Mouse (Mus musculus) ES-Bruce4 (cell line): Measurements from ENCODE around the gene Ggcx. TPM values are rescaled to one million over a fixed set of nuclear protein-coding genes. Genes with fewer than 3 reads are reported as not detected.

Experiments used
- H3K27ac ChIP-seq: 2 replicates; pipeline ENCODE4 v1.5.1; 2012; ENCODE audit warnings: low read length, inconsistent platforms; ENCODE audit not compliant: insufficient read depth
- H3K27me3 ChIP-seq: 2 replicates; pipeline ENCODE4 v1.6.1; 2012; ENCODE audit warnings: mild to moderate bottlenecking, low read length, inconsistent platforms; ENCODE audit not compliant: control insufficient read depth, poor library complexity, insufficient read depth, severe bottlenecking
- H3K36me3 ChIP-seq: 2 replicates; pipeline ENCODE4 v1.6.1; 2012; ENCODE audit warnings: inconsistent platforms, mild to moderate bottlenecking, low read length, moderate library complexity; ENCODE audit not compliant: control insufficient read depth, poor library complexity, insufficient read depth, severe bottlenecking
- H3K4me1 ChIP-seq: one replicate; pipeline ENCODE4 v1.8.1; 2011; ENCODE audit warnings: low read length; ENCODE audit not compliant: control insufficient read depth, insufficient read depth
- H3K4me3 ChIP-seq: 2 replicates; pipeline ENCODE4 v1.5.1; 2011; ENCODE audit warnings: low read depth, mild to moderate bottlenecking, low read length
- H3K9ac ChIP-seq: 2 replicates; pipeline ENCODE4 v1.6.1; 2012; ENCODE audit warnings: low read depth, mild to moderate bottlenecking, inconsistent platforms; ENCODE audit not compliant: poor library complexity, severe bottlenecking
- H3K9me3 ChIP-seq: replicated peaks from 2 replicates; pipeline ENCODE4 v1.6.1; 2012; ENCODE audit warnings: mild to moderate bottlenecking, low read length, inconsistent platforms; ENCODE audit not compliant: control insufficient read depth, poor library complexity, insufficient read depth, severe bottlenecking
- CTCF ChIP-seq: IDR thresholded peaks from one replicate; pipeline ENCODE4 v1.8.1; 2011; ENCODE audit warnings: low read depth, low read length
- EP300 ChIP-seq: IDR thresholded peaks from 2 replicates; pipeline ENCODE4 v1.6.1; 2011; ENCODE audit warnings: low read depth, low read length; ENCODE audit not compliant: insufficient read depth
- POLR2A ChIP-seq: IDR thresholded peaks from one replicate; pipeline ENCODE4 v1.8.1; 2011; ENCODE audit warnings: low read length; ENCODE audit not compliant: insufficient read depth
- polyA plus RNA-seq: library from polyadenylated mRNA; stranded (reverse); fragments of >200 nt; gene quantifications from 2 replicates; pipeline ENCODE4 v1.2.4, GENCODE M21; 2011; ENCODE audit warnings: low read depth; ENCODE audit not compliant: missing spikeins, insufficient read depth, insufficient read length

Ggcx gene
- polyA plus RNA-seq, result 16.6 and 18.8 TPM in 2 replicates

DNA sequence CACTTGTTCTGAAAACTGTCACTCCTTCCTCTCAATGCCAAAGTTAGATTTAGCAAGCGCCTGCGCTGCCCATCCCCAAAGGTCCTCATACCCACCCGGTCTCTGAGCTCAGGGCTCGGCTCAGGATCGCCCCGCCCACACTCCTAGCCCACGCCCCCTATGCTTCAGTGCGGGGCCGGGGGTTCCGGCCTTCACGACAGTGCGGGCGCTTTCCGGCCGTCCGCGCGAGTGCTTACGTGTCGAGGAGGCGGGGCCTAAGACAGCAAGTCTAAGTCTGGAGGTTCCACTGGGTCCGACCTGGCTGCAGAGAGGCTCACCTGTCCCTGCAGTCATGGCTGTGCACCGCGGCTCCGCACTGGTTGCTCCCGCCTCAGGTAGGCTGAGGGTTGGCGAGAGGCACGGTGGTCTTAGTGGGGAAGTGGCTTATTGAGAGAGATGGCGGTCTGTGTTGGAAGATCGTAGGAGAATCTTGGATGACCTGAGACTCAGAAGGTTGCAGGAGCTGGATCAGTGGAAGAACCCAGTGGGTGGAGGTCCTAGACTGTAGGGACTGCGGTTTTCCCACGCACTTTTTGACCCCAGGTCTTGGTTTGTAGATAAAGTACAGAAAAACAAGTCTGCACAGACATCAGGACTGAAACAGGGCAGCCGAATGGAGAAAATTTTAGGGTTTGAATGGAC, at the start of gene Ggcx:
Gene Ggcx (plus strand): TSS at position 233 of the 681 bp plus-strand sequence.
- peak within 1 kb of the TSS; percentile 45 for H3K9ac ChIP-seq
- no peak within 1 kb of the TSS for H3K27ac ChIP-seq
- TF ChIP-seq POLR2A (peak; percentile 94), EP300 (no peak)
- 0 out of 2 replicates have a peak, but pooled peaks cover 2% of the 10 kb centered on the region for H3K36me3 ChIP-seq
- H3K27me3 ChIP-seq, result no peaks in the 10 kb centered on the region
- H3K4me3 ChIP-seq, result peak within 1 kb of the TSS; percentile 87
- H3K9me3 ChIP-seq, result no peaks in the 10 kb centered on the region
- H3K4me1 ChIP-seq, result no peaks in the 10 kb centered on the region

DNA sequence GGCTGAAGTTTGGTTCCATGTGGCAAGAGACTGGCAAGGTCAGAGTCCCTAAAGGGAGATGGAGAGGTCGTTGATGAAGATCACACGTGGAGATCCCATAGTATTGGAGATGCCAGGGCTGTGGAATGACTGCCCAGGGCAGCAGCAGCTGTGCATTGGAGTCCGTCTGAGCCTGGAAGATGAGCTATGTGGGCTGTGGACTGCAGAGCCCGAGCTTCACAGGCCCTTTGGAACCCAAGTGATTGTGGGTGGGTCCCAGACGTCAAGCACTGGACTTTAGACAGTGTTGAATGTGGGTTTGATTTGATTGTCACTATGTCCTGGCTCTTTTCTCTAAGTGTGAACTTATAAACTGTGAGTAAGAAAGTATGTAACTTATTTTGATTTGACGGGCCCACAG, 49.1 kb upstream of the Ggcx start:
- Histone ChIP-seq H3K36me3 (peaks cover 7% of the 10 kb centered on the region; the same call in 1 of the 2 replicates), H3K4me3 (no peak overlapping the region), H3K4me1 (peaks cover 4% of the 10 kb centered on the region), H3K27me3 (no peaks in the 10 kb centered on the region), H3K9ac (no peak overlapping the region), H3K27ac (no peak overlapping the region), H3K9me3 (no peaks in the 10 kb centered on the region)
- TF ChIP-seq EP300 (no peak), CTCF (no peak), POLR2A (no peak)

DNA sequence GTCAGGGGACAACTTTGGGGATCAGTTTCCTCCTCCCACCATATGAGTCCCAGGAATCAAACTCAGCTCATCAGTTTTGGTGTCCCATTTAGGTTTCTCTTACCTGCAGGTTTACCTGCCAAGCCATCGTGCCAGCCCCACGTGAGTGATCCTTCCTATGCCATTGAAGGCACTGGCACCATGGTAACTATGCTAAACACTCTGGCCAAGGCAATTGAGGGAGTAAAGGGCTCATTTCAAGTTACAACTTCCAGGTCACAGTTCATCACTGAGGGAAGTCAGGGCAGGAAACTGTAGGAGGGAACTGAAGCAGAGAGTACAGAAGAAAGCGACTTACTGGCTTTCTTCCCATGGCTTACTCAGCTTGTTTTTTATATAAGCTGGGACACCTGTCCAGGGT, 47.8 kb upstream of the Ggcx start:
- Histone ChIP-seq H3K27ac (no peak overlapping the region), H3K9me3 (no peaks in the 10 kb centered on the region)

DNA sequence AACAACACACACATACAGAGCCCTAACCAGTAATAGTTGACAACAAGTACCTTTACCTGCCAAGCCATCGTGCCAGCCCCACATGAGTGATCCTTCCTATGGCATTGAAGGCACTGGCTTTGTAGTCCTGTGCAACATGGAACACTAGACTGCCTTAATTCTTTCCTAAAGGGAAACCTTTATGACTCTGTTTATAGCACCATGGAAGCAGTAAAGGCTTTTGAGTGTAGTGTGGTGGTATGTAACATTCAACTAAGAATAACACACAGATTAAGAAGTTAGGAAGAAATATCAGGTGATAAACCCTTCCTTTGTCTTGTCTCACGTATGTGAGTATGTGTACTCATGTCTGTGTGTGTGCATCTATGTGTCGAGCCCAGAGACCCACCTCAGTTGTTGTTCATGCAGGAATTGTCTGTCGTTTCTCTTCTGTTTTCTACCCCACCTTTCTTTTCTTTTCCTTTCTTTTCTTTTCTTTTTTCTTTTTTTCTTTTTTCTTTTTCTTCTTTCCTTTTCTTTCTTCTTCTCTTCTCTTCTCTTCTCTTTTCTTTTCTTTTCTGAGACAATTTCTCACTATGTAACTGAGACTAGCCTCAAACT, 47.2 kb upstream of the Ggcx start, which contains the start of gene Rnf181:
Gene Rnf181 (minus strand): TSS at position 113 of the 600 bp plus-strand sequence.
- no peaks in the 10 kb centered on the region for H3K27me3 ChIP-seq
- no peaks in the 10 kb centered on the region for H3K36me3 ChIP-seq
- no peak within 1 kb of the TSS for H3K9ac ChIP-seq
- TF ChIP-seq EP300, result no peak
- H3K9me3 ChIP-seq, result no peaks in the 10 kb centered on the region
- H3K27ac ChIP-seq, result no peak within 1 kb of the TSS
- no peaks in the 10 kb centered on the region for H3K4me1 ChIP-seq
- no peak within 1 kb of the TSS for H3K4me3 ChIP-seq

More for the DNA sequence above, 47.8 kb upstream of the Ggcx start:
- TF ChIP-seq CTCF, result no peak
- TF ChIP-seq POLR2A, result no peak
- no peak for TF ChIP-seq EP300
- H3K27me3 ChIP-seq, result no peaks in the 10 kb centered on the region
- H3K4me1 ChIP-seq, result peaks cover under 1% of the 10 kb centered on the region
- no peaks in the 10 kb centered on the region for H3K36me3 ChIP-seq
- H3K9ac ChIP-seq, result no peak overlapping the region
- no peak overlapping the region for H3K4me3 ChIP-seq

DNA sequence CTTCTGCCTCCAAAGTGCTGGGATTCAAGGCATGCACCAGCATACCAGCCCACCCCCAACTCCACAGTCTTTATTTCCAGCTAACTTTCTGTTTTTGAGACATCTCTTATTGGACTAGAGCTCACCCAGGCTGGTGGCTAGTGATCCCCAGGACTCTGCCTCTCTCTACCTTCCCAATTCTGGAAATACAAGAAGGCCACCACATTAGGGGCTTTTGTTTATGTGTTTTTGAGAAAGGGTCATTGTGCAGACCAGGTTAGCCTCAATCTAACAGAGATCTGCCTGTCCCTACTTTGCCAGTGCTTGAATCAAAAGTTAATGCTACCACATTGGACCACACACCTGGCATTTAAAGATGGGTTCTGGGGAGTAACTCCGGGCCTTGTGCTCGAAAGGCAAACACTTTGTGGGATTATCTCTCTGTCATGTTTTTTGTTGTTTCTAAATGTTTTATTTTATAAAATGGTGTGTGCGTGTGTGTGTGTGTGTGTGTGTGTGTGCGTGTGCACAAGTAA, 46.6 kb upstream of the Ggcx start:
- no peak for TF ChIP-seq POLR2A
- no peak for TF ChIP-seq CTCF
- TF ChIP-seq EP300, result no peak
- H3K4me3 ChIP-seq, result no peak overlapping the region
- no peaks in the 10 kb centered on the region for H3K36me3 ChIP-seq
- H3K4me1 ChIP-seq, result no peaks in the 10 kb centered on the region
- H3K27ac ChIP-seq, result no peak overlapping the region
- H3K9ac ChIP-seq, result no peak overlapping the region
- no peaks in the 10 kb centered on the region for H3K27me3 ChIP-seq
- no peaks in the 10 kb centered on the region for H3K9me3 ChIP-seq

DNA sequence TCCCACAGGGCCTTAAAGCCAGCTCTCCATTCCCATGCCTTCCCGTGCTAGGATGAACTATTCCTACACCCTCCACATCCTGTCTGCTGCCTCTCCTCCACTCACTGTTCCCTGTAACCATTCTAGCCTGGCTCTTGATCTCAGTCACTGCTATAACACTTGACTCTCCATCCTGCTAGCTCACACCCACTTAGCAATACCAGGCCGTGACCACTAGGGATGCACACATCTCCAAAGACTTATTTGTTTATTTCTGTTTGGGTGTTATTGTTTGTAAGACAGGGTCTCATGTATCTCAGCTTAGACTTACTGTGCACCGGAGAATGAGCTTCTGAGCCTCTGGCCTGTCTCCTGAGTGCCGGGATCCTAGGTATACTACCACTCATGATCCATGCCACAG, 44.6 kb upstream of the Ggcx start:
- H3K9me3 ChIP-seq, result no peaks in the 10 kb centered on the region
- no peak overlapping the region for H3K9ac ChIP-seq
- H3K36me3 ChIP-seq, result no peaks in the 10 kb centered on the region
- H3K27me3 ChIP-seq, result no peaks in the 10 kb centered on the region
- TF ChIP-seq POLR2A (no peak), EP300 (no peak), CTCF (no peak)
- H3K4me3 ChIP-seq, result no peak overlapping the region
- no peak overlapping the region for H3K27ac ChIP-seq
- no peaks in the 10 kb centered on the region for H3K4me1 ChIP-seq
